Mouse (Mus musculus) fat pad, adult 2 months (tissue): ENCODE results near the gene Depdc1b.

ENCODE experiments used
- DNase-seq: peaks from one replicate; pipeline ENCODE4 v3.0.0-alpha.2; 2011; ENCODE audit warnings: low read depth, low spot score; ENCODE audit errors: extremely low read depth

Gene Depdc1b

DNA sequence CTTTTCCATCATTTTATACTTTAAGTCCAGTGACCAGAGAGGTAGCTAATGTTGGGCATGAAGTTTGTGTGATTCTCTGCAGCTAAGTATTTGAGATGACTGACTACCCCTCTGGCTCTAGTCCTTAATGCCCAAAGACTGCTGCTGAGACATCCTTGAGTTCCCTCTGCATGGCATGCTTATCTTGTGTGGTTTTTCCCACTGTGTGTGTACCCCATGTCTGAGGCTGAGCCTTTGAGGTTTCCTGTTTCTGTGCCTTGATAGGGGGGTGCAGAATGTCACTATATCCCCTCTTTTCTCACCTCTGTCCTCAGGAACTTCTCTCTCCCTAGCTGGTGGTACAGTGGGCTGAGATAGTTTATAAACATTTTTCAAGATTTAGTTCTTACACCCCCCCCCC, 119.6 kb downstream of the Depdc1b start:
- no peak for DNase-seq

GRCm38 (mm10) chr13:108437424-108437823, 121.3 kb downstream of the Depdc1b start:
- DNase-seq, result no peak

DNA sequence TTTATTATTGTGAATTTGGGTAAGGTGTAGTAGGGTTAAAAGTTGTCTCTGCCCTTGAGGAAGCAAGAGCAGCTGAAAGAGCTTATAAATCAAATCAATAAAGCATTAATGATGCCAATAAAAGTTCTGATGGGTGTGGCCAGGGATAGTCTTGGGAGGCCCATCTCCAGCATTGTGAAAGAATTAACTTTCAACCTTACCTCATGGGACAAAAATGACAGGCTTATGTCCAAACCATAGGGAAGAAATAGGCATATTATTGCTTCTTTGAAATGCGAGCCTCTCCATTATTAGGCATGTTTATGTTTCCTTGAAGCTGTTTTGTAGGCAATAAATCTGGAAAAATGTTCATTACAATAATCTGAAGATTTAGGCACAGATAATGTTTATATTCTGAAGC, 122.9 kb downstream of the Depdc1b start:
- no peak for DNase-seq

- DNase-seq, result no peak
Measured at GRCm38 (mm10) chr13:108448348-108448931, 132.3 kb downstream of the Depdc1b start.

DNA sequence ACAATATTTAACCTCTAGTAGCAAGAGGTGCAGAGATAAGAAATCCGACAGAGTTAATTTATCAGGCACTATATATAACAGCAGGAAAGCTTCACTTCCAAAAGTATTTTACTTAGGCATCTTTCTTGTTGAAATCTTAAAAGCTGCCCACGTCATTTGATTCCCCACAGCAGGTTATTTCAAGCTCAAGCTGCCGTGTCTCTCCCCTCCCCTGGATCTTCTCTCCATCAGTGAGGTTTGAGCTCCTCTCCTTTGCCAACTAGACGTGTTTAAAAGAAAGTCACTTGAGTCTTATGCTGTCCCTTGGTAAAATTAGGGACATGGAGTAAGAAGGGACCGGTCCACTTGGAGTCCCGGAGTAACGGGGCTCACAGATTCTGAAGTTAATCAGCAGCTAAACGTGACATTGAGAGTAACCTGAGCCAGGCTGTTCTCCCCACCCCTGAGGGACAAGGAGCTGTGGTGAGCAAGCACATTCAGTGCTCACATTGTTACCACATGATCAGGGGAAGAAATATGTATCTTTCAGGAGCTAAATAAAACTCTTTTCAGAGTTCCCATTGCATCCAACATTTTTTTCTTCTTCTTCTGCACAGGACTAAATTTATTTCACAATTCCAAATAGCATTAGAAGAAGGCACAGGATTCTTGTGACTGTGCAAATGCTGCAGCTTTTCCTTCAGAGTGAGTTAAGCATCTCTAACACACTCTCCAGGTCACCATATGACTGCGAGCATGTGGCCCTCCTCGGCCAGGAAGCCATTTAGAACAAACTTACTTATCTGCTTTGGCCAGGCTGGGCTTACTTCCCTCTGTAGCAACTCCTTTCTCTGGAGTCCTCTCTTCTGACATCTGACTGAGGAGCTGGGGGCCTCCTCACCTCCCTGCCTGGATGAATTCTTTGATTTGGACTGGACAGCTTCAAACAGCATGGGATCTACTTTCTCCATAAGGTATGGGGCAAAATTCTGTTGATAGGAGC, 133.3 kb downstream of the Depdc1b start, which contains the start of gene Pde4d:
Gene Pde4d (plus strand): TSS at position 833 of the 982 bp plus-strand sequence.
- DNase-seq, result no peak

DNA sequence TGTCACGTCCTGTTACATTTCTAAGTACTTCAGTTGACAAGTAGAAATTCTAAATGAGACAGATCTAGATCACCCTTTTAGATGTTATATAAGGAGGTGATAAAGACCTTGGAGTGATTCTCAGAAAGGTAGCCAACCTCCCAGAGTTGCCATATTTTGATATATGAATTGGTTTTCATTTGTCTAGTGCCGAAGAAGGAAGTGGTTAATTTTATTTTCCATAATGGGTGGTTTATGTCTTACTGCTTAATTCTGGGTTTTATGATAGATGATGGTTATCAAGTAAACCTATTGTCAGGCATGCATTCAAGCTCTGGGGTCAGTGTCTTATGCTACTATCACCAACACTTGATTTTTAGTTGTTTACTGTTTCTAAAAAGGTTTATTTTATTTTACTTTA, 135.0 kb downstream of the Depdc1b start:
- DNase-seq, result no peak

DNA sequence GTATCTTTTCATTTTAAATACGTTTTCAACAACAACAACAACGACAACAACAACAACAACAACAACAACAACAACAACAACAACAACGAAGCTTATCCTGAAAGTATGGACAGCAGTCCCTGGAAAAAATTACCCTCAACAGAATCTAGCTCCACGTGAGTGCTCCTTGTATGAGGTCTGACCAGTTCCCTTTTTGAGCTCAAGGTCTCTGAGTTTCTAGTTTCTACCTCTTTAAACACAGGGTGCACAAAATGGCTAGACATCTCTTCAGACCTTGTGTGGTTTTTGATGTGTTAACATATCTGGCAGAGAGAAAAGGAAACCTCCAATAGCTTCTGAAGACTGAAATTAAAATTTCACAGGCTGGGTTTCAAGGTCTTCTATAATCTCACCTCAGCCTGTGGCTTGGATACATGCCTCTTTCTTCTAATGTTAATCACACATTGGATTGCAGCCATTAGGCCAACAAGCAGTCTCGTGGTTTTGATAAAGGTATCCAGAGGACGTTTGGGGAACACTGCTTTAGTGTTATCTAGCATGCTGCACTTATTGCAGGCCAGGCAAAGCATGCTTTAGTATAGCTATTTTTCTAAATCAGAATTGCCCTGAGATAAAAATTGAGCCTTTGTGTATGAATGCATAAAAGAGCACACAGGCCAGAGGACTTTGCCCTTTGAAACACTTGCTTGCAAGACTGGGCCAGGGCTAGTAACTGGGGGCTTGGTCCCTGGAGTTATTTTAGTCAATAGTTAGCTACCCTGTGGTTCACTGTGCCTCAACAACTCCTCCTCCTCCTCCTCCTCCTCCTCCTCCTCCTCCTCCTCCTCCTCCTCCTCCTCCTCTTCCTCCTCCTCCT, 137.2 kb downstream of the Depdc1b start:
- DNase-seq, result no peak
